Mouse (Mus musculus) large intestine, adult 2 months (tissue): ENCODE measurements around the gene Chst5. TPM values are rescaled to one million over a fixed set of nuclear protein-coding genes. Genes with fewer than 3 reads are reported as not detected.

ENCODE experiments used
- DNase-seq: peaks from one replicate; pipeline ENCODE4 v3.0.0-alpha.2; 2012; ENCODE audit warnings: low read depth, low spot score
- WGBS: fragments of 180-500 bp; shearing (Covaris S2); methylation state at CpG from one replicate; pipeline ENCODE4 v1.1.7; 2018; 5-methylcytosine and 5-hydroxymethylcytosine counted together
- polyA plus RNA-seq: library from polyadenylated mRNA; depleted of rRNA; stranded (reverse); fragments of >200 nt; gene quantifications from 2 replicates; pipeline ENCODE4 v1.2.3, GENCODE M21; 2012

Gene Chst5
- polyA plus RNA-seq, 1 experiment = 0.20 TPM

- 19% methylated on average over 19 of the region's 19 CpGs for WGBS
- peak; percentile 76 for DNase-seq
Observed at GRCm38 (mm10) chr8:111932580-111933336, 22.5 kb upstream of the Chst5 start.

GRCm38 (mm10) chr8:111931721-111932120 is 21.5 kb upstream of the Chst5 start:
- 84% methylated on average over 16 of the region's 16 CpGs for WGBS
- no peak for DNase-seq

DNA sequence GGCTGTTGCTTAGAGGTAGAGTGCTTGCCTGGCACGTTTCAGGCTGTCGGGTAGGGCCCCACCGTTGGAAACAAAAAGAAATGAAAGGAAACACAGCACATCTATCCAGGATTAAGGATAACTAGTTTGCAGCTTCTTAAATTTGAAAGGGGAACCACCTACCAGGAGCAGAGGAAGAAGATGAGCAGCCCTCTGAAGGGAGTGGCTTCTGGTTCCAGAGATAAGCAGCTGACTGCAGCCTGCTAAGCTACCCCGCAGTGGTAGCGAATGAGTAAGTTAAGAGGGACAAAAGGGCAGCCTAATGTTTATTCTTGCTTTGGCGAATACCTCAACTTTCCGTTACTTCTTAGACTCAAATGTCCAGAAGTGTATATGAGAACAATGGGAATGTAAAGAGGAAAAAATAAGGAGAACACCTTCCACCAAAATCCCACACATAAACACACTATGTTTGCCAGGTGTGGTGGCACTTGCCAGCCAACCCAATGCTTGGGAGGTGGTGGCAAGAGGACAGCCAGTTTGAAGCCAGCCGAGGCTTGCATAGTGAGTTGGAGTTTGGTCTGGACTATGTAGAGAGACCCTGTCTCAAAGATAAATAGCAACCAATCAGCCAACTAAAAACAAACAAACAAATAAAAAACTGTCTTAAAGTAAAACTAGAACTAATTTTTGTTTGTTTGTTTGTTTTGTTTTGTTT is 19.5 kb upstream of the Chst5 start:
- DNase-seq = no peak
- WGBS = 57% methylated on average over 8 of the region's 8 CpGs

DNA sequence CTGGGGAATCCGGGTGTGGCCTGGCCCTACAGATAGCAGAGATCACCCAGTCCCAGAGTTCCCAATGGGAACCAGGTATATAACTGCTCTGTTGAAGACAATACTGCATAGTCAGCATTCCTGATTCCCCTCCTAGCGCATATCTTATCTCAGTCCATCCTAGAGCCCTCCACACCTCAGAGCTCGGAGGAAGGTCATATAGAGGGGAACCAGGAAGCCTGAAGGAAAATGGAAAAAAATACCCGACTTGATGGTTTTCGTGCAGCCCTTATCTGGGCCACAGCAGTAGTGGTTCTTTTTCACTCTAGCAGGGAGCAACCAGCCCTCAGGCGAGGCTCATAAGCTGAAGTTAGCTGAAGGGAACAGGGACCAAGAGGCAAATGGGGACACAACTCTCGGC is 14.7 kb upstream of the Chst5 start:
- WGBS = 81% methylated on average over 7 of the region's 7 CpGs

DNA sequence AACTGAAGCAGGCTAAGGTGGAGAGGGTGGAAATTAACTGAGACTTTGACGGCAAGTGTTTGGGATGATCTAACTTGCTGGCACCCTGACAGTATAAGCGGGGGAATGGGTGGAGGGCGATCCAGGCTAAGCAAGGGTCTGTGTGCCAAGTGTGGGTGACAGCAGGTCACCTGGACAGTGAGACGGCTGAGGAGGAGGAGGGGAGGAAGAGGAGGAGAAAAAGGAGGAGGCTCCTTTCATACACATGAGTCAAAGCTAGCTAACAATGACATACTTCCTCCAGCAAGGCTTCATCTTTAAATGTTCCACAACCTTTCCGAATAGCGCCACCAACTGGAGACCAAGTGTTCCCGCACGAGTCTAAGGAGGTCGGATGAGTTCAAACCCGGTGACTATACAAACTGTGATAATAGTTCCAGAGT is 13.1 kb upstream of the Chst5 start:
- no peak for DNase-seq
- 10% methylated on average over 10 of the region's 10 CpGs for WGBS

More for the DNA sequence above, 14.7 kb upstream of the Chst5 start:
- DNase-seq = no peak

- 59% methylated on average over 4 of the region's 4 CpGs for WGBS
- no peak for DNase-seq
Observed at GRCm38 (mm10) chr8:111920971-111921370, 10.7 kb upstream of the Chst5 start.

GRCm38 (mm10) chr8:111919663-111920062 is 9.4 kb upstream of the Chst5 start:
- DNase-seq = no peak
- WGBS = 88% methylated on average over 2 of the region's 2 CpGs

DNA sequence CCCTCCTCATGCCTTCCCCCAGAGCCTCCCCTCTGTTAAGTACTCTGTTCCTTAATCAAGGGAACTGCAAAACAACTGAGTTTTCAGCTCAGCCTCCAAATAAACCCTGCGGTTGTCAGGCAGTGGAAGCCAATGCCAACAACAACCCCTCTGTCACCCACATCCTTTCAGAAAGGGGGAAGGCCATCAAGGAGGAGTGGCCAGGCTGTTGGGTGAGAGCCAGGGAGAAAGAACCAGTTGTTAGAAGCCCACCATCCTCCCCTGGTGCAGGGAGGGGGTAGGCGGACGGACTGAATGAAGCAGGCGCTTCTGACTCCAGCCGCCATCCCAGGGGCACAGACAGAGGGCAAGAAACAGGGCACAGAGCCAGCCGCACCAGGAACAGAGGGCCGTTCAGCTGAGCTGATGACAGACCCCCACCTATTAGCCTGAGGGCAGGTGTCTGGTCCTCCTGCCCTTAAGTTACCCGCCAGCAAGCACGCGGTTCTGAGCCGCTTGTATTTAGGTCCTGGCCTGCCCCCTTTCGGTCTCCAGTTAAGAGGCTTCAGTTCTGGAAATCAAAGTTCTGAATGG is 2.7 kb upstream of the Chst5 start:
- 73% methylated on average over 12 of the region's 12 CpGs for WGBS
- DNase-seq = no peak

DNA sequence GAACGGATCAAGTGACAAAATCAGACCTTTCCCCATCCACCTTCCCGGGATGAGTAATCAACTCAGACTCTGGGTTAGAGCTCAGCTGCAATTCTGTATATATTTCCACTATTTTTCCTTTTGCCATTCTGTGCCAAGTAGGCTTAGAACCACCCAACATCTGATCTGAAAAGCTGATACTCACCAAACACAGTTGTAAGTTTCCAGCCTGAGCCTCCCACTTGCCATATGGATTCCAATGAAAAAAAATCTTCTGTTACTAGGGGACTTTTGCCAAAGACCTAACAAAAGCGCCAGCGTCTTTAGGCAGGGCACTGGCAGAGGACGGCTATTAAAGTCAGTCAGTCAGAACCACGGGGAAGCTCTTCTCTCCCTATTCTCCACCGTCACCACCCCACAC is 1.3 kb upstream of the Chst5 start:
- 41% methylated on average over 7 of the region's 7 CpGs for WGBS

DNA sequence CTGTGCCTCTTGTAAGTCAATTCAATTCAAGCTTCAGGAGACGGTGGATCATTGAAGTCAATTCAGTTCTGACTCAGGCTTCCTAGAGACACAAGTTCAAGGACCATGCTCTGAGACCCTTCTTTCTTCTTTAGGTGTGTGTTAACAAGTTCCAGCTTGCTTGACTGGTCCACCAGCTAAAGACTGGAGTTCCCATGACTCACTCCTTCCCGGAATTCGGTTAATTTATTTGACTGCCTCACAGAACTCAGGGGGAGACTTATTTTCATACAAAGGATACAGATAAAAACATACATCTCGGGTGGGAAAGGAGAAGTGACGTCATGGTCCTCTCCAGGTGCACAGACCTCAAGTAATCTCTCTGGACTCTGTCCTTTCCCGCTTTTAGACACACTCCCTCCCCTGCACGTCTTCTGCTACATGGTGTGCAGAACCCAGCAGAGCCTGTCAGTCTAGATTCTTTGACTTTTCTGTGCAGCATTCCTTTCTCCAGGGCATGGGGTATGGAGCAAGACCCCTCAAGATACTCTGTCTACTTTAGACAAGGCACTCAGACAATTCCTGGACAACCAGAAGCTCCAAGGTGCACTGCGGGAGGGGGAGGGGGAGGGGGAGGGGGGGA is 4.6 kb downstream of the Chst5 start:
- DNase-seq = no peak
- WGBS = 20% methylated on average over 8 of the region's 8 CpGs

More for the DNA sequence above, 1.3 kb upstream of the Chst5 start:
- DNase-seq = no peak

DNA sequence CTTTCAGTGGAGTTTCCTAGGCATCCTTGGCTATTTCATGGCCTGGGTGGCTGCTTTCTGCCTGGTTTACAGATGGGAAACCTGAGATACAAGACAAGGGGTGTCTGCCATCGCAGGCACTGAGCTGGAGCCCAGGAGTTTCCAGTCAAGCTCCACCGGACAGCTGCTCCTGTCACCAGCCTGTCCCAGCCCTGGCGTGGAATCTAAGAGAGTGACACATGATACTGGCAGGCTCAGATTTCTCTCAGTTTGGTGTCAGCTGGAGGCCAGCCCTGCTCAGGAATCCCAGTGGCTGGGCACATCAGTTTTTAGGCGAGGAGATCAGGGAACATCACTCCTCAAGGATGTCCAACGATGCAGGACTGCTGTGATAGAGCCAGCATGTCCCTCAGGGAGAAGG is 8.2 kb downstream of the Chst5 start:
- DNase-seq = no peak
- 39% methylated on average over 5 of the region's 5 CpGs for whole genome bisulfite sequencing

DNA sequence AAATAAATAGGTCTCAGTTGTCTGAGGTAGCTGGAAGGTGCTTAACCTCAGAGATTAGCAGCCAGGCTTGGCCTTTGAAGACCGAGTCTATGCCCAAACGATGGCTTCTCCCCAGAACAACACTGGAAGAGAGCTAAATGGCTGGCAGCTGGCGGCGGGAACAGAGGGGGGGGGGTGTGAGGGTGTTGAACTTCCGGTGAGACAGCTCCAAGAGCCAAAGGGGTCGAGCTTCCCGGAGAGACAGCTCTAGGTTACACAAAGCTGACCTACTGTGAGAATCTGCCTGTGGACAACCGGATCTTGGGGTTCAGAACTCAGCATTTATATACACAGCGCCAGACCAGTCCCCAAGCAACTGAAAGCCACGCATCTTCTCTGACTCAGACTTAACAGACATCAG is 11.7 kb downstream of the Chst5 start:
- WGBS = 50% methylated on average over 10 of the region's 10 CpGs

GRCm38 (mm10) chr8:111894955-111895354 is 15.3 kb downstream of the Chst5 start:
- DNase-seq = no peak
- WGBS = 89% methylated on average over 7 of the region's 7 CpGs

More for the DNA sequence above, 11.7 kb downstream of the Chst5 start:
- DNase-seq = no peak

GRCm38 (mm10) chr8:111892615-111893014 is 17.6 kb downstream of the Chst5 start:
- WGBS = 47% methylated on average over 5 of the region's 5 CpGs
- no peak for DNase-seq

DNA sequence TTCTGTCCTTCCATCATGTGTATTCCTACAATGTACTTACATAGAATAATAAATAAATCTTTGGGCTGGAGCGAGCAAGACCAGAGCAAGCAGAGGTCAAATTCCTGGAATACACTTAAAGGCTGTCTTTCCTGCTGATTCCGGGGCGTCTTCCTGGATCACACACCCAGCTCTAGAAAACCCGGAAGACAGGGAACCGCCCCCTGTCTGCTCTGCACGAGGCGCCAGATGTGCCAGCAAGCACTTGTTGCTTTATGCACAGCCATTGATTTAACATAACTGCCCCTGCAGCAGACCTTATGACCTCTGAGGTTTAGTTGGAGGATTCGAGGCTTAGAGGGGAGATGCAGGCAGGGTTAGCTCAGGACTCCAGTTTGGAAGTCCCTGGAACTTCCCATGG is 18.3 kb downstream of the Chst5 start:
- WGBS = 4% methylated on average over 8 of the region's 8 CpGs
- no peak for DNase-seq

GRCm38 (mm10) chr8:111890911-111891303 is 19.3 kb downstream of the Chst5 start:
- WGBS = 68% methylated on average over 6 of the region's 6 CpGs
- DNase-seq = no peak

DNA sequence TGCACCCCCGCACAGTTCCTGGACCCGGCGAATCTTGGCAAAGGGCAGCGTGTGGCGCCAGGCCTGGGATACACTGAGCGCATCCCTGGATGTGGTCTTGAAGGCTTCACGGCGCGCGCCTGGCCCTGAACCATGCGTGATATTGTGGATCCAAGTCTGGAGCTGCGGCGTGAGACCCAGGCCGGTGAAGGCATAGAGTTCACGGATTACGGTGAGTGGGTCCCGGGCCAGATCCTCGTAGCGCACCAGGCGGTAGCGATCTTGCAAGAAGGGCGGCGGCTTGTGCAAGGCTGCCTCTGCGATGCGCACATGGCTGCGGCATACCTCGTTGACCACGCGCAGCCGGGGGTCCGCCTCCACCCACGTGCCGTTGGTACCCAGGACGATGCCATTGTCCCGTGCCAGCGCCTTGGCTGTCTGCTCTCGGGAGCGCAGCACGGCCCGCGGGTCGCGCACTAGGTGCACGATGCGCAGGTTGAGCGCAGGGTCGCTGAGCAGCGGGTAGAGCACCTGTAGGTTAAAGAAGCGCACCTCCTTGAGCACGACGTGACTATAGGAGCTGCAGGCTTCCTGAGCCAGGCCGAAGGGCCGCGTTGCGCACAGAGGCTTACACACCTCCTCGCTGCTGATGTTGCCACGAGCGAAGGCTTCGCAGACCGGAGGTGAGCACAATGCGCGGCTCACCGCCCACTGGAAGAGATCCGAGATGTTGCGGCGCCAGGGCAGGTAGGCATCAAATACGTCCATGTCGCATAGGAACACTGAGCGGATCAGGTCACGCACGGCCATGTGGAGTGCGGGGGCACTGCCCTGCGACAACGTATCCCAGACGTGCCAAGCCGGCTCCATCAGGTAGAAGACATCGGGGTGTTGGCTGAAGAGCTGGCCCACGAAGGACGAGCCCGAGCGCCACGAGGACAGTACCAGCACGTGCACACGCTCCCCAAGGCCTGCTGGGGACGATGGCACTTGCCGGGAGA is 20.0 kb downstream of the Chst5 start:
- no peak for DNase-seq
- 14% methylated on average over 86 of the region's 86 CpGs for WGBS

GRCm38 (mm10) chr8:111888091-111888650 is 22.1 kb downstream of the Chst5 start:
- DNase-seq = no peak
- WGBS = 24% methylated on average over 7 of the region's 7 CpGs

DNA sequence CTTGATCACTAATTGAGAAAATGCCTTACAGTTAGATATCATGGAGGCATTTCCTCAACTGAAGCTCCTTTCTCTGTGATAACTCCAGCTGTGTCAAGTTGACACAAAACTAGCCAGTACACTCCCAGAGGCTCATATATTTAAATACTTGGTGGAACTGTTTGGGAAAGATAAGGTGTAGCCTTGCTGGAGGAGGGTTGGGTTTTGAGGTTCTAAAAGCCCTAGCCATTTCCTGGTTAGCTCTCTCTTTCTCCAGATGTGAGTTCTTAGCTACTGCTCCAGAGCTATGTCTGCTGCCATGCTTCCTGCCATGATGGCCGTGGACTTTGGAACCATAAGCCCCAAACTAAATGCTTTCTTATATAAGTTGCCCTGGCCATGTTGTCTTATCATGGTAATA is 22.8 kb downstream of the Chst5 start:
- 37% methylated on average over 1 of the region's 1 CpGs for WGBS
- no peak for DNase-seq
